Mouse (Mus musculus) embryo, embryonic 10.5 days (tissue): ENCODE results near the gene Slc17a5.
A peak's percentile ranks its signal among the peaks of the same experiment; 100 is the strongest.

Experiments used
- DNase-seq: peaks from one replicate; pipeline ENCODE4 v3.0.0-alpha.2; 2015; ENCODE audit warnings: low spot score

Slc17a5 gene

GRCm38 (mm10) chr9:78587914-78588313 lies at the start of gene Slc17a5:
Gene Slc17a5 (minus strand): TSS chr9:78588041.
- peak; percentile 98 for DNase-seq

- DNase-seq, result no peak
Observed at GRCm38 (mm10) chr9:78633976-78634375, 46.1 kb upstream of the Slc17a5 start.

- no peak for DNase-seq
Observed at GRCm38 (mm10) chr9:78631755-78632434, 44.1 kb upstream of the Slc17a5 start.

DNA sequence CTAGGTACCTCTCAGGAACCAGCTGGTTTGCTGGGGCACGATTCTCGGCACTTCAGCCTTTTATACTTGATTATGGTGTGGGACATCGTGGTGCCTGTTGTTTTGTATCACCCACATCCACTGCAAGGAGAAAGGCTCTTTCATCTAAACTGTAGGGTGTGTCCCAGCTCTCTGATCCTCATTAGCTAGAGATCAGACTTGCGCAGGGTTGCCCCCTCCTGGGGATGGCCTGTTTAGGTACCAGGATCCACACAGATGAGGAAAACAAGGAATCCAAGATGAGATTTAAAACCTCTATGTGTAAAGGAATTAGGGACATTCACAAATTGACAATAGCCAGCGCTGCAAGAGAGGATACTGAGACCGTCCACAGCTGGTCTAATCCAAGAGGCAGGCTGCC lies 42.1 kb upstream of the Slc17a5 start:
- DNase-seq, result no peak

- DNase-seq, result no peak
Observed at GRCm38 (mm10) chr9:78623301-78623747, 35.5 kb upstream of the Slc17a5 start.

- no peak for DNase-seq
Observed at GRCm38 (mm10) chr9:78619285-78619684, 31.4 kb upstream of the Slc17a5 start.

DNA sequence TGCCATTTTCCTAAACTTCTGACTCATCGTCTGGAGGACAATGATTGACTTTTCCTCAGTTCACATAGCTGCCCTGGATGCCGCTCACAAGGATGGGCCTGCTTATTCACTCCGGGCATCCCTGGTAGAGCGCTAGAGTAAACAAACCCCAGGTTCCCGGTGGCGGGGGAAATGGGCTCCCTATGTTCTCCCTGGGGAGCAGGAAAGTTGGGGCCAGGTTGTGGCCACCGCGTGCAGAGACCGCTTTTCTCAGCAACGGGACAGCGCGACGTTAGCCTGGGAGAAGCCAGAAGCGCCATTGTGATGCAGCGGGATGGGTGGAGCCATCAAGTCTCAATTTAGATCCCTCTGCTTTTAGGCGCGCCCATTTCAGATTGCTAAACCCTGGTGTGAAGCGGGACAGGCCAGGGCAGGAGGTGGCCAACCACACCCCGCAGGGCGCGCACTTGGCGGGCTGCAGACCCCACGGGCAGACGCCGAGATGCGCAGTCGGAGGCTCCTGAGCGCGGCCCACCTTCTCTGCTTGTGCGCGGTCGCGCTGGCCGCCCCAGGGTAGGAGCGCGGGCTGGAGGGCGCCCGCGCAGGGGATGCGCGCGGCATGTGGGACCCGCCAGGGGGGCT lies 27.7 kb upstream of the Slc17a5 start, which contains the start of gene Cd109:
Gene Cd109, plus strand, starts transcription at position 146 of the 621 bp plus-strand sequence.
- peak; percentile 78 for DNase-seq

DNA sequence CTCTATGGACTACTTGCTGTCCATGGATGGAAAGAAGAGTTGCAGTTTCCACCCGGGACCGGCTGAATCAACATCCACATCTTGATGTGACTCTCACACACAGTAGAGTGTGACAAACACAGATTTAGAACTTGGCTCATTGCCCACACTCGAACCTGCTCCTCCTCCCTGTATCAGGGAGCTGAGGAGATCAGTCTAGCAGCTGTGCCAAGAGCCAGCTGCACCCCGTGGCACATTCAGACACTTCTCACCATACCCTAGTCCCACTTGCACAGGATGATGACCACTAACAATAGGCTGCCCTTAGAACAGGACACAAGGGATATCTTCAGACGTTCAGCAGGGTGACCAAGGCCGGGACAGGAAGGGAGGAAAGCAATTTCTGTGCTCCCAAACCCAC lies 26.4 kb upstream of the Slc17a5 start:
- no peak for DNase-seq

DNA sequence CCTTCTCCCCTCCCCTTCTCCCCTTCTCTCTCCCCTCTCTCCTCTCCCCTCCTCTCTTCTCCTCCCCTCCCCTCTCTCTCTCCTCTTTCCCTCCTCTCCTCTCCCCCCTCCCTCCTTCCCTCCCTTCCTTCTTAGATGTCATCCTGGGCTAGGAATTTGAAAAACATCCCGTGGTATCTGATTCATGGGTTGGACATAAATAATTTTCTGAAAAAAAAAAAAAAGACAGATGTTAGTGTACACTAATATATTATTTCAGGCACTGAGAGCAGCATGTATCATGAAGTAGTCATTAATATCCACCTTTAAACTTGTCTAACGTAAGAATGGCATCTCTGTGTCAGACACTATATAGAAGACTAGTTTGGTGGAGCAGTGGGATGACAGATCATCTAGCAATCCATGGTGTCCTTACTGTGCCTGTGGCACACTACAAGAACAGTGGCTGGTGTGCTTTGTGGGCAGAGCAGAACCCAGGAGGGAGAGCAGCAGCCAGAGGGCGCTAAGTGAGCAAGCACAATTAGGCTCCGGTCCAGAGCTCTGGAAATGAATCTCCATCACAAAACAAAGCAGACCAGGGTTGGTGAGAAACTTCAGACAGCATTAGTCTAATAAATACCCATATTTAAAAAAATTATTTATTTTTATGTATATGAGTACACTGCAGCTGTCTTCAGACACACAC lies 13.3 kb upstream of the Slc17a5 start:
- peak; percentile 34 for DNase-seq

- DNase-seq, result no peak
Observed at GRCm38 (mm10) chr9:78599927-78600326, 12.1 kb upstream of the Slc17a5 start.

DNA sequence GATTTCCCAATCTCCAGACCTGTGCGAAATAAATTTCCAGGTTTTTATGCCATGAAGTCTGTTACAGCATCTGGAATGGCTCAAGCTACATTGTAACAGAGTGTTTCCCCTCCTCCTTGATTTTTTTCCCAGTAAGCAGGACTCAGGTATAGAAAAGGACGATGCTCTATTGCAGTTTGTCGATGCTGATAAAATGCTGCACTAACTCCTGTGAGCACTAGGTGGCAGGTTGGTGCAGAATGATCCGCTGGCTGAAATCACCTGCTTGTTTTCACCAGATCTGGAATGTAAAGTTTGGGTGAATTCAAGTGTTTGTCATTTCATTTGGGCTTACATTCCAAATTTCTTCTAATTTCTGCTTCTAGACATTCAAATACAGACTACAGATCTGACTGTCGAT lies 9.0 kb upstream of the Slc17a5 start:
- peak; percentile 74 for DNase-seq

DNA sequence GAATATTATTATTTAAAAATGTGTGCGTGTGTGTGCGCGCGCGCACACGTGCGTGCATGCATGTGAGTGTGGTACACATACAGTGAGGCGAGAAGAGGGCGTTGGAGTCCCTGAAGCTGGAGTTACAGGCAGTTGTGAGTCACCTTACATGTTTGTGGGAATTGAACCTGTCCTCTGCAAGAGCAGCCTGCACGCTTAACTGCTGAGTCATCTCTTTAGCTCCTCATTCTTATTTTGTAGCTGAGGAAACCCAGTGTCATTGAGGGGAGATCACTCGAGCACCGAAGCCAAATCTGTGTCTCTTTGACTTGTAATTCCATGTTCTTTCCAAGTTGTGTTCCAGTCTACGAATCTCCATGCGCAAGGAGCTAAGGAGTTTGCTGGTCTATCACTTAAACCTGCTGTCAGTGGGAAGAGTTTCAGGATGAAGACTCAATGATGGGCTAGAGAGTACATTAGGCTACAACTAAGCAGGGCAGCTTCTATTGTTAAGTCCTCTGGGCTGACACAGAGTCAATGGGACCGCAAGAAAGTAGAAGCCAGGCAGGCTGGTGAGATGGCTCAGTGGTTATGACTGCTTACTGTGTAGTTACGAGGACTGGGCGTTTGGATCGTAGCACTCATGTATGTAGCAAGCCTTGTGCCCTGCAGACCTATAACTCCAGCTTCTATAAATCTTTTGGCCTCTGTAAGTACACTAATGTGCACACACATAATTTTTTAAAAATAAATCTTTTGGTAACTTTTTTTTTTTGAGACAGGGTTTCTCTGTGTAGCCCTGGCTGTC lies 8.1 kb upstream of the Slc17a5 start:
- no peak for DNase-seq

DNA sequence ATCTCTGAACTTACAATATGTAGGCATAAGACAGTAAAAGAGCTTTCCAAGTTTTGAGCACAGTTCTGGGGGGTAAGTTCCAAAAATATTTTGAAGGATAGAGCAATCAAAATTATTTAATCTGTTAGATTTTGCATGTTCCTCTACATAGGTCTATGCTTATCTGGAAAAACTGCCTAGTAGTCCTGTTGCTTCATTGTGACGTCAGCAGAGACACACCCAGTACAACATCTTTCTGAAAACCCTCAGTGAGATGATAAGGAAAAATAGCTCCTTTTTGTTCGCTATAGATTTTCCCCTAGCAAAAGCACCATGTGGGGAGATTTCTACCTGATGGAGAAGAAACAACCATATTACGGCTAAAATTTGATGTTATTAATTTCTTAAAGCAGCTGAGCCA lies 7.4 kb upstream of the Slc17a5 start:
- DNase-seq, result no peak

- no peak for DNase-seq
Observed at GRCm38 (mm10) chr9:78590471-78590870, 2.6 kb upstream of the Slc17a5 start.

- DNase-seq, result no peak
Observed at GRCm38 (mm10) chr9:78588411-78589033, 681 bp upstream of the Slc17a5 start.

DNA sequence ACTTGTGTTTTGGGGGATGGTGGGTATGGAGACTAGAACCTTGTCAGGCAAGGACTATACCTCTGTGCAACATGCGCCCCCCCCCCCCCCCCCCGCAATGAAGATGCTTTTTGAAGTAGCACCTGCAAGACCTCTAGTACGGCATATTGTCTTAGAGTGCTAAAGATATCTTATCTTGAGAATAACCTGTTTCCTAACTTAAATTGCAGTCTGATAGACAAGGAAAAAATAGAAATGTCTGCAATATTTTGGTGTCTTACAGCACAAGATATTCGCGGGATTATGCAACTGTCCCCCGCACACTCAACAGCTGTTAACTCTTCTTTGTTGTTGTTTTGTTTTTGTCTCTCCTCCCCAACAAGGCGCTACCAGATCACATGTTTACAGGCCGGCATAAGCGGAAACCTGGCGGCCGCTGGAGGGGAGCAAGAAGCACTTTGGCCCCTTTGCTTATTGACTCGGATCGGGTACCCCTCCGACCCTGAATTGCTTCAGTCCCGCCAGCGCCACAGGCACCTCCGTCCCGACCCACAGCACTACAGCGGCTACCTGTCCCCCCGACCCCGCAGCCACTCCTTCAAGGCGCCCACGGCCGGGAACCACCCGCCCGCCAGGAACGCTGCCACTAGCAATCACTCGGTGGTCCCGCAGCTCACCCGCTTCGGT lies 490 bp downstream of the Slc17a5 start:
- peak; percentile 45 for DNase-seq

GRCm38 (mm10) chr9:78579644-78580396 lies 8.0 kb downstream of the Slc17a5 start:
- peak; percentile 14 for DNase-seq

GRCm38 (mm10) chr9:78578824-78579223 lies 9.0 kb downstream of the Slc17a5 start:
- DNase-seq, result no peak

DNA sequence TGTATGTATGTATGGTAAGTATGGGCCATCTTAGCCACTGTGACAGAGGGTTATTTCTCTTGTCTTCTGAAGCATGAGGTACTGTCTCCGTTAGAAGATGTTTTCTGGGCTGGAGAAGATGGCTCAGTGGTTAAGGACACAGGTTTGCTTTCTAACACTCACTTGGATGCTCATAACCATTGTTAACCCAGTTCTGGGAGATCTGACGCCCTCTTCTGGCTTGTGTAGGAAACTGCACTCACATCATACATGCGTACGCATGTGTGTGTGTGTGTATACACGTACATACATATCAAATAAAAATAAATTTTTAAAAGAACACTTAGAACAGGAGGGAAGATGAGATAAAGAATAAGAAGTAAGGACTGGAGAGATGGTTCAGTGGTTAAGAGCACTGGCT lies 11.4 kb downstream of the Slc17a5 start:
- no peak for DNase-seq

- DNase-seq, result no peak
Observed at GRCm38 (mm10) chr9:78569934-78570333, 17.9 kb downstream of the Slc17a5 start.

GRCm38 (mm10) chr9:78559479-78559878 lies 28.4 kb downstream of the Slc17a5 start:
- DNase-seq, result no peak
